Mouse (Mus musculus) CD8-positive naive resting alpha-beta T cell, adult 2 months (primary cell): ENCODE results near the gene Msmo1.

ENCODE experiments used
- DNase-seq, 2 experiments: peaks; one replicate each; pipeline ENCODE4 v3.0.0; 2022; ENCODE audit warnings: low read depth in 2 of 2, low spot score in 2 of 2

Gene Msmo1

GRCm38 (mm10) chr8:64712499-64712898 is 21.1 kb downstream of the Msmo1 start:
- no peak for DNase-seq

DNA sequence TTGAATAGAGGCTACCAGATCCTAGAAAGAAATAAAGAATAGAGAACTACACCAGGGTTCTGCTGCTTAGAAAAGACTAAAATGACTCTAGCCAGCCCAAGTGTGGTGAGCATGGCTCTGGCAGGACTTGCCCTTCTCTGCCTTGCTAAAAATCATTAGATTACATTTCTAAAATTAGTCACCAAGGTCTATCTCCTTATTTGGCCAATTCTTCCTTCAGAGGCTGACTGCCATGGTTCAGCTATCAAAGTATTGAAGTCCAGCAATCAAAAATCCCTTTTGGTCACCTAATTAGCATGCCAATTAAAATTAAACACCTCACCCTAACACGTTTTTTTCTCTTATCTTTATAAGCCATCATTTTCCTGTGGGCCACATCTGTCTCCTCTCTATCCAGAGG is 22.0 kb downstream of the Msmo1 start:
- DNase-seq, result no peak

GRCm38 (mm10) chr8:64707481-64707880 is 26.1 kb downstream of the Msmo1 start:
- DNase-seq, result no peak

DNA sequence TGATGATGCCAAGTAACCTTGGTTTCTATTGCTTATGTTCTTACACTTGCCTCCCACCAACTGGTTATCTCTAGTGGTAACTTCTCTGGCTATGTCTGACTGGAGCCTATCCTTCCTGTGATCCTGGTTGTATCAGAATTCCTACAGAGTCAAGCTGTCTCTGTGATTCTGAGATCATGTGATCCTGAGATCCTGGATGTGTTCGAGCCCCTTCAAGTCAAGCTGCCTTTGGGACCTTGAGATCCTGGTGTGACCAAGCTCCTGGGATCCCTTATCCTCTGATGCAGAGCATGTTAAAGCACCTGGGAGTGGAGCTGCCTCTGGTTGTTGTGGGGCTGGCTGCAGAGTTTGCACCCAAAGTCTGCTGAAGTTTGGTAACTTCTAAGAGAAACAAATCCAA is 30.4 kb downstream of the Msmo1 start:
- no peak for DNase-seq

- DNase-seq, result no peak
These were observed 40.9 kb downstream of the Msmo1 start, which contains the start of gene Cpe for GRCm38 (mm10) chr8:64692651-64693201. Cpe (minus strand) TSS chr8:64693054.

DNA sequence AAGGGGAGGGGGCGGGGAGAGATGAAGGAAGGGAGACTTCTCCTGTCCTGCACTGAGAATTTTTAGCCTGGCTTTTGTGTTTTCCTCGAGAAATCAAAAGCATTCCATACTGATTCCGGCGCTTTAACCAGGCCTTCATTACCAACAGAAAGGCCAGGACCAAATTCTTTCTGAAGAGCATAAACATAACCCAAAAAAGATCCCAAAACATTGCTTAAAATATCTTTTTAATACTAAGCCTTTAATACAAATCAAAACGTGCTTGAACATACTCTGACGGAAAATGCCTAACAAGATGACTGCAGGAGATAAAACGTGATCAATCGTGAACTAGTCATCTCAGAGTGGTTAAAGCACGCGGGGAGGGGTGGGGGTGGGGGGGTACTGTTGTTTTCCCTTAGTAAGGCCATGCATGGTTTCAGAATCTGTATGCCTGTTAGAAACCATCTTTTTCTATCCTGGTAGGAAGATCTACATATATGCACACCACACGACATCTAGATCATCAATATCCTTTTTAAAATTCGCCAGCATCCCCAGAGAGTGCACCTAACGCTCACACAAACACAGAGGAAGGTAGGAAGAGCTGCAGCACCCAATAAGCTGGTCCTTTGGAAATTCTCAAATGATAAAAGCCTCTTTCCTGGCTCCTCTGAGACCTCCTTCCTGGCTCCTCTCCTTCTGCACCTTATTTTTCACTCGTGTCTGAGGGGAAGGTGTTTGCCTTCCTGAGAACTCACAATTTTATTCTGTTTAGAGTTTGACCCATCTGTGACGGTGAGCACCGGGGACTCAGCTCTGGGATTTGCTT is 41.8 kb downstream of the Msmo1 start:
- DNase-seq, result no peak

DNA sequence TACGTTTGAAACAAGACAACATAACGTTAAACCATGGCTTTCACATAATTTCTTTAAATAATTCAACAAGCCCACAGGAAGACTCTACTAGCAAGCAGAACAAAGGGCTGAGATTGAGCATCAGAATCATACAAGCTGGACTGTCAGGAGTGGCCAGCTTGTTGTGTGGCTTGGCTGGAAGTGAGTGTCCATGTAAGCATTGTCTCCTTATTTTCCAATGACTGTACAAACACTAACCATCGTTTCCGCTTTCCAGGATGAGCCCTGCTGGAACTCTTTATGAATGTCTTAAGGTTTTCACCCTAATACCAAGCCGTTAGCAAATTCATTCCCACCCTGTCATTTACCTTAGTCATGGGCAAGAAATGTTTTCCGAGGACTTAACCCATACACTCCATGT is 42.7 kb downstream of the Msmo1 start:
- no peak for DNase-seq

DNA sequence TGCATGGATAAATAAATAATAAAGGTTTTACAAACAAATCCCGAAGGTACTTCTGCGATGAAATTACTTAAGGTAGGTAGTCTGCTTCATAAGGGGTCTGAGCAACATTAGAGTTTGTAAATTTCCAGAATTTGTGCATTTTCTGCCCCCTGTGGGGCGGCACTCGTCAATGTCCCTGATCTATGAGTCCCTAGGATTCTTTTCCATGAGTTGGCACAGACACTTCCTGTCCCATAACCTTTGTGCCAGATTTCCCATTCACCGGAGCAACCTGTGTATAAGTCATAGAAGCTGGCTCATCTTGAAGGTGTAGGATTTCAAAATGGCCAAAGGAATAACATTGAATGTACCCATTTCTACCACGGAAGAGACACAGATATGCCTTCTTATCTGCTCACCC is 43.3 kb downstream of the Msmo1 start:
- DNase-seq, result no peak

DNA sequence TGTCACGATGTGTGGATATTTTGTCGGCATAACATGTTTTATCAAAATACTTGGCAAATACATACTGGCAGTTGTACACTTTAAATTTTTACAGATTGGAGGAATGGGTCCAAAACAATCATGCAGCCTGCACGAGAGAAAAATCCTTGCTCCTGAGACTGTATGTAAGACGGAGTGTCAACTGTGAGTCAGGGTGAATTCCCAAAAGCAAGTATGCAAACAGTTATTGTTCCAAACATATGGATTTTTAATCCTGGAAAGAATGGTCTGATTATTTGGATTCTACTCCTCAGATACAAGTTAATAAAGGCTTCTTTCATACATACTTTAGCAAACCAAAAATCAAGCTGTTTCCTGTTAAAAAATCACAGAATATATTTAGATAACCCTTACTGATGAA is 44.9 kb downstream of the Msmo1 start:
- DNase-seq, result no peak

DNA sequence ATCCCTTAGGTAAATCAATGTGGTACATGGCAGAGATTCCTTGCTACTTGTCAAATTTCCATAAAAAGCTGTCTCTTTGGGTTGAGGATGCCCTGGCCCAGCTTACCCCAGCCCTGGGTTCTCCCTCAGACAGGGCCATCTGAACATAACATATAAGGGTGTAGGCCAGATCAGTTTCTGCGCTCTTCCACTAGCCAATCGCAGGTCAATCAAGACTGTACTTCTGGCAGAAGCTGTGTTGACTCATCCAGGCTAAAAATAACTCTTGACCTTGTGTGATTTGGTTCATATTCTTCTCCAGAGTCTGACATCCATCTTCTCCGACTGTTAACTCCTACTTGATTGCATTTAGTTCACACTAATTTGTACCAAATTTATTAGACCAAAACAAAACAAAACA is 45.4 kb downstream of the Msmo1 start:
- no peak for DNase-seq

DNA sequence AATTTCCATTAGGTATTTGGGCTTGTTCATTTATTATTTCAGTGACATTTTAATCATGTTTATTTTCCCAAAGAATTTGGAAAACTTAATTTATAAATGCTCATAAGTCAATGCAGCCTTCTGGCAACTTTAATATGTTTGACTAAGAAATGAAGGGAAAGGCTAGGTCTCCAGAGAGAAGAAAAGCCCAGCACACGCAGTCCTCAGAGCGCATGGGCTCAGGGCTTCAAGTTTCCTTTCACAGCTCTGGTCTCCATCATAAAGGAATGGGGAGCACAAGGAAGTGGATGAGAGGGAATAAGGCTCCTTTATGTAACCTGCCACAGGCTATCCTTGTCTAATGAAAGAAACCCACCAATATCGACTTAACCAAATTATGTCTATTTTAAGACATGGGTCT is 51.1 kb downstream of the Msmo1 start:
- DNase-seq, result no peak

- no peak for DNase-seq
These were observed 57.2 kb downstream of the Msmo1 start for GRCm38 (mm10) chr8:64676381-64676780.

DNA sequence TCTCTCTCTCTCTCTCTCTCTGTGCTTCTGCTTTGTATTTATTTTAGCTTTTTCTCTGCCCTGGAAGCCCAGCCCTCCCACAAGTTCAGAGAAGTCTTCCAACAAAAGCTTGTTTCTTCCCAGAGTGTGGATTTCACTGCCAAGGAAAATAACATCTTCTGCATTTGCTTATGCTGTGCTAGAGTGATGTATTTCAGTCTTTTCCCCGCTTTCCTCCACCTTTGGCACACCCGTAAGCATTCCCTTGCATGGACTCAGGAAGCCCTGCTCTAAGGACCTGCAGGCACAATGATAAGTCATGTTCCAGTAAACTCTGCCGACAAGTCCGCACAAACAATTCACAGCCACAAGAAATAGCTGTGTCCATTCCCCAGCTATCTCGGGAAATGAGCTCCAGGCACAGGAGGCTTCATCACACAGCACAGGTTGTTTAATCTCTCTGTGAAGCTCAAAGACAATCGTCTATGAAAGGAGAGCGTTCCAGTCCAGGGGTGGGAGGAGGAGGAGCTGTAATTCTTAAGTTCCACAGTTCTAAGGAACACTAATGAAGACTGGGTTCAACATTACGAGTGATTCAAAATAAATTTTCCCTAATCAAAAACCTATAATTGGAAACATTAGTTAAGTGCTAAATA is 58.5 kb downstream of the Msmo1 start:
- DNase-seq, result no peak

GRCm38 (mm10) chr8:64672920-64673319 is 60.7 kb downstream of the Msmo1 start:
- no peak for DNase-seq

- DNase-seq, result no peak
These were observed 61.7 kb downstream of the Msmo1 start for GRCm38 (mm10) chr8:64671937-64672336.
